Mouse (Mus musculus): ENCODE data around the gene Chd2.

GRCm38 (mm10) chr7:73507491-73507890 is 34.1 kb downstream of the Chd2 start:
- TF ChIP-seq CTCF (conservative IDR thresholded peaks at IDR 0.05; ENCODE audit: insufficient read depth, insufficient read length, low read depth, low read length), result no peak
- TF ChIP-seq POLR2A (IDR thresholded peaks at IDR 0.05; ENCODE audit: low read depth, low read length), result no peak

Measured in kidney, adult 2 months (tissue).